Mouse (Mus musculus): ENCODE data around the gene Hat1. TPM values are rescaled to one million over a fixed set of nuclear protein-coding genes. Genes with fewer than 3 reads are reported as not detected.

Gene Hat1
- polyA plus RNA-seq, 1 experiment from 2014 or later, result 156 TPM

GRCm38 (mm10) chr2:71474345-71474744, 85.6 kb downstream of the Hat1 start:
- H3K27ac ChIP-seq, result no peak overlapping the region
- no peak overlapping the region for H3K4me2 ChIP-seq
- WGBS, result 60% methylated on average over 7 of the region's 7 CpGs
- no peak overlapping the region for H3K9ac ChIP-seq
- H3K4me1 ChIP-seq, result peaks cover 8% of the 10 kb centered on the region
- no peak overlapping the region for H3K4me3 ChIP-seq
- no peaks in the 10 kb centered on the region; the same call in 1 of the 2 replicates for H3K9me3 ChIP-seq (replicated peaks)
- no peaks in the 10 kb centered on the region for H3K36me3 ChIP-seq (ENCODE audit: poor library complexity, severe bottlenecking)
- no peaks in the 10 kb centered on the region for H3K27me3 ChIP-seq
- ATAC-seq, result no peak

GRCm38 (mm10) chr2:71475311-71475710, 86.6 kb downstream of the Hat1 start:
- Histone ChIP-seq H3K4me2 (no peak overlapping the region), H3K9ac (no peak overlapping the region), H3K4me3 (no peak overlapping the region), H3K27me3 (no peaks in the 10 kb centered on the region), H3K9me3 (replicated peaks) (no peaks in the 10 kb centered on the region; the same call in 1 of the 2 replicates), H3K27ac (peak overlapping the region; percentile 19; the same call in 1 of the 2 replicates), H3K4me1 (peaks cover 14% of the 10 kb centered on the region), H3K36me3 (ENCODE audit: poor library complexity, severe bottlenecking) (no peaks in the 10 kb centered on the region)
- no peak for ATAC-seq
- WGBS, result 78% methylated on average over 10 of the region's 10 CpGs

- Histone ChIP-seq H3K36me3 (ENCODE audit: poor library complexity, severe bottlenecking) (no peaks in the 10 kb centered on the region), H3K27ac (no peak overlapping the region), H3K4me1 (peaks cover 16% of the 10 kb centered on the region), H3K4me3 (no peak overlapping the region), H3K9me3 (replicated peaks) (no peaks in the 10 kb centered on the region; the same call in 1 of the 2 replicates), H3K4me2 (no peak overlapping the region), H3K27me3 (no peaks in the 10 kb centered on the region), H3K9ac (no peak overlapping the region)
- no peak for ATAC-seq
- 56% methylated on average over 4 of the region's 4 CpGs for WGBS
These were observed 87.0 kb downstream of the Hat1 start for GRCm38 (mm10) chr2:71475760-71476159.

- Histone ChIP-seq H3K4me3 (no peak overlapping the region), H3K27me3 (no peaks in the 10 kb centered on the region), H3K36me3 (ENCODE audit: poor library complexity, severe bottlenecking) (no peaks in the 10 kb centered on the region), H3K4me2 (no peak overlapping the region), H3K27ac (no peak overlapping the region), H3K4me1 (peaks cover 16% of the 10 kb centered on the region), H3K9ac (no peak overlapping the region), H3K9me3 (replicated peaks) (no peaks in the 10 kb centered on the region; the same call in 1 of the 2 replicates)
- no peak for ATAC-seq
These were observed 89.0 kb downstream of the Hat1 start for GRCm38 (mm10) chr2:71477787-71478186.

GRCm38 (mm10) chr2:71479917-71480316, 91.2 kb downstream of the Hat1 start:
- H3K4me1 ChIP-seq, result peaks cover 30% of the 10 kb centered on the region
- no peak overlapping the region for H3K4me2 ChIP-seq
- H3K9me3 ChIP-seq (replicated peaks), result no peaks in the 10 kb centered on the region; the same call in 1 of the 2 replicates
- no peak for ATAC-seq
- WGBS, result 7% methylated on average over 7 of the region's 7 CpGs
- no peak overlapping the region for H3K27ac ChIP-seq
- no peak overlapping the region for H3K4me3 ChIP-seq
- H3K36me3 ChIP-seq (ENCODE audit: poor library complexity, severe bottlenecking), result no peaks in the 10 kb centered on the region
- H3K27me3 ChIP-seq, result no peaks in the 10 kb centered on the region
- H3K9ac ChIP-seq, result 0 out of 2 replicates have a peak overlapping the region, but pooled peaks have one; percentile 37

GRCm38 (mm10) chr2:71481825-71482224, 93.1 kb downstream of the Hat1 start:
- Histone ChIP-seq H3K36me3 (ENCODE audit: poor library complexity, severe bottlenecking) (no peaks in the 10 kb centered on the region), H3K27me3 (no peaks in the 10 kb centered on the region), H3K4me1 (peaks cover 22% of the 10 kb centered on the region), H3K27ac (no peak overlapping the region), H3K4me2 (no peak overlapping the region), H3K4me3 (no peak overlapping the region), H3K9me3 (replicated peaks) (no peaks in the 10 kb centered on the region; the same call in 1 of the 2 replicates), H3K9ac (no peak overlapping the region)
- WGBS, result 80% methylated on average over 6 of the region's 6 CpGs
- ATAC-seq, result no peak

- no peaks in the 10 kb centered on the region for H3K9me3 ChIP-seq (replicated peaks)
- no peaks in the 10 kb centered on the region for H3K27me3 ChIP-seq
- H3K36me3 ChIP-seq (ENCODE audit: poor library complexity, severe bottlenecking), result no peaks in the 10 kb centered on the region
- ATAC-seq, result no peak
- no peak overlapping the region for H3K9ac ChIP-seq
- H3K4me2 ChIP-seq, result no peak overlapping the region
- no peak overlapping the region for H3K4me3 ChIP-seq
- WGBS, result 51% methylated on average over 10 of the region's 10 CpGs
- H3K4me1 ChIP-seq, result peaks cover 22% of the 10 kb centered on the region
- H3K27ac ChIP-seq, result peak overlapping the region; percentile 26; the same call in 1 of the 2 replicates
These were observed 94.4 kb downstream of the Hat1 start for GRCm38 (mm10) chr2:71483046-71483716.

GRCm38 (mm10) chr2:71483717-71484066, 94.9 kb downstream of the Hat1 start:
- Histone ChIP-seq H3K4me3 (no peak overlapping the region), H3K4me2 (no peak overlapping the region), H3K4me1 (peaks cover 22% of the 10 kb centered on the region), H3K27me3 (no peaks in the 10 kb centered on the region), H3K27ac (peak overlapping the region; percentile 26; the same call in 1 of the 2 replicates), H3K9ac (no peak overlapping the region), H3K9me3 (replicated peaks) (no peaks in the 10 kb centered on the region), H3K36me3 (ENCODE audit: poor library complexity, severe bottlenecking) (no peaks in the 10 kb centered on the region)
- ATAC-seq, result no peak
- 16% methylated on average over 5 of the region's 5 CpGs for WGBS

Other genes starting within 250 kb of the Hat1 start
- gene Dync1i2, start 177.3 kb upstream of the Hat1 start, polyA plus RNA-seq (2015; fragmentation: Nextera tagmentation; extraction: Ambion mirVana), result 177 and 182 TPM in 2 replicates
- gene Slc25a12, start 21.2 kb upstream of the Hat1 start, polyA plus RNA-seq (2015; fragmentation: Nextera tagmentation; extraction: Ambion mirVana), result 63.3 and 66.5 TPM in 2 replicates
- 38.1 and 46.4 TPM in 2 replicates for gene Metap1d, start 64.3 kb downstream of the Hat1 start, polyA plus RNA-seq (2015; fragmentation: Nextera tagmentation; extraction: Ambion mirVana)
- gene Dlx1, start 139.2 kb downstream of the Hat1 start, polyA plus RNA-seq (2015; fragmentation: Nextera tagmentation; extraction: Ambion mirVana), result 278 and 287 TPM in 2 replicates
- gene Dlx2, start 157.8 kb downstream of the Hat1 start, polyA plus RNA-seq (2015; fragmentation: Nextera tagmentation; extraction: Ambion mirVana), result 71.0 and 83.2 TPM in 2 replicates

All from forebrain, embryonic 13.5 days (tissue).